Mouse (Mus musculus) lung, postnatal 0 days (tissue): ENCODE results near the gene Mcemp1. TPM values are rescaled to one million over a fixed set of nuclear protein-coding genes. Genes with fewer than 3 reads are reported as not detected.
A peak's percentile ranks its signal among the peaks of the same experiment; 100 is the strongest.

Experiments
- ATAC-seq: fragments of 200-750 bp; cut with Nextera tagmentation; 2 replicates; pipeline ENCODE4 v1.8.0; 2017; ENCODE audit warnings: moderate library complexity
- DNase-seq: peaks from one replicate; pipeline ENCODE4 v3.0.0-alpha.2; 2016; ENCODE audit warnings: low spot score
- H3K27ac ChIP-seq: fragments of 300-500 bp; sonication (generic); 2 replicates; pipeline ENCODE4 v1.5.1; 2014; ENCODE audit warnings: antibody characterized with exemption, mild to moderate bottlenecking, low read length, mixed read lengths
- H3K27me3 ChIP-seq: fragments of 300-500 bp; sonication (generic); replicated peaks from 2 replicates; pipeline ENCODE4 v1.6.1; 2014; ENCODE audit warnings: low read length, mixed read lengths; ENCODE audit not compliant: insufficient read depth
- H3K36me3 ChIP-seq: fragments of 300-500 bp; sonication (generic); 2 replicates; pipeline ENCODE4 v1.6.1; 2014; ENCODE audit warnings: low read length, mixed read lengths; ENCODE audit not compliant: insufficient read depth
- H3K4me1 ChIP-seq: fragments of 300-500 bp; sonication (generic); 2 replicates; pipeline ENCODE4 v1.6.1; 2014; ENCODE audit warnings: antibody characterized with exemption, low read depth, low read length, mixed read lengths; ENCODE audit not compliant: insufficient read depth
- H3K4me2 ChIP-seq: fragments of 300-500 bp; sonication (generic); replicated peaks from 2 replicates; pipeline ENCODE4 v1.6.1; 2014; ENCODE audit warnings: low read depth, mild to moderate bottlenecking, low read length, moderate library complexity, mixed read lengths
- H3K4me3 ChIP-seq: fragments of 300-500 bp; sonication (generic); 2 replicates; pipeline ENCODE4 v1.5.1; 2014; ENCODE audit warnings: low read depth, low read length
- H3K9ac ChIP-seq: fragments of 300-500 bp; sonication (generic); replicated peaks from 2 replicates; pipeline ENCODE4 v1.6.1; 2014; ENCODE audit warnings: low read depth, mild to moderate bottlenecking
- H3K9me3 ChIP-seq: fragments of 300-500 bp; sonication (generic); 2 replicates; pipeline ENCODE4 v1.6.1; 2016; ENCODE audit warnings: low read length, mixed read lengths
- CTCF ChIP-seq: IDR thresholded peaks from 2 replicates; pipeline ENCODE4 v1.5.1; 2016; ENCODE audit warnings: antibody characterized with exemption, mild to moderate bottlenecking
- EP300 ChIP-seq: IDR thresholded peaks from 2 replicates; pipeline ENCODE4 v1.6.1; 2016; ENCODE audit warnings: antibody characterized with exemption, mild to moderate bottlenecking, control low read depth
- WGBS: fragments of 180-500 bp; shearing (Covaris S2); extraction: QIAGEN DNeasy Blood & Tissue Kit; methylation state at CpG from one replicate; pipeline ENCODE4 v1.1.7; 2014; 5-methylcytosine and 5-hydroxymethylcytosine counted together
- polyA plus RNA-seq: library from polyadenylated mRNA; unstranded; fragments of >200 nt; fragmentation: Nextera tagmentation; extraction: Ambion mirVana; gene quantifications from 2 replicates; pipeline ENCODE4 v1.2.1, GENCODE M21; 2015

Mcemp1 gene
- polyA plus RNA-seq = 19.3 and 20.2 TPM in 2 replicates

- 68% methylated on average over 6 of the region's 6 CpGs for WGBS
- TF ChIP-seq CTCF = no peak
- no peak for TF ChIP-seq EP300
- DNase-seq = peak; percentile 37
- no peak within 1 kb of the TSS for H3K27ac ChIP-seq
- no peaks in the 10 kb centered on the region for H3K36me3 ChIP-seq
- H3K4me2 ChIP-seq = no peak within 1 kb of the TSS
- no peak within 1 kb of the TSS; the same call in 1 of the 2 replicates for H3K4me3 ChIP-seq
- H3K9me3 ChIP-seq = no peaks in the 10 kb centered on the region
- H3K27me3 ChIP-seq = no peaks in the 10 kb centered on the region
- H3K9ac ChIP-seq = no peak within 1 kb of the TSS
- no peak for ATAC-seq
- no peaks in the 10 kb centered on the region for H3K4me1 ChIP-seq
Observed at GRCm38 (mm10) chr8:3665507-3665906, at the start of gene Mcemp1. Mcemp1 (plus strand) TSS chr8:3665754.

GRCm38 (mm10) chr8:3621199-3621970 lies 44.2 kb upstream of the Mcemp1 start, which contains the start of the genes Xab2 and Pet100:
Xab2 (minus strand) TSS chr8:3621316.
Pet100 (plus strand) TSS chr8:3621548.
- peak within 1 kb of the TSS; percentile 75 for H3K4me2 ChIP-seq
- H3K9ac ChIP-seq = peak within 1 kb of the TSS; percentile 69
- TF ChIP-seq EP300 = no peak
- TF ChIP-seq CTCF = no peak
- ATAC-seq = peak; percentile 98
- H3K4me3 ChIP-seq = peak within 1 kb of the TSS; percentile 68
- under 1% methylated on average over 37 of the region's 37 CpGs for WGBS
- H3K36me3 ChIP-seq = peaks cover 6% of the 10 kb centered on the region
- no peak within 1 kb of the TSS for H3K27ac ChIP-seq
- H3K27me3 ChIP-seq = no peaks in the 10 kb centered on the region
- peaks cover 9% of the 10 kb centered on the region; the same call in 1 of the 2 replicates for H3K4me1 ChIP-seq
- peak; percentile 99 for DNase-seq
- no peaks in the 10 kb centered on the region for H3K9me3 ChIP-seq

DNA sequence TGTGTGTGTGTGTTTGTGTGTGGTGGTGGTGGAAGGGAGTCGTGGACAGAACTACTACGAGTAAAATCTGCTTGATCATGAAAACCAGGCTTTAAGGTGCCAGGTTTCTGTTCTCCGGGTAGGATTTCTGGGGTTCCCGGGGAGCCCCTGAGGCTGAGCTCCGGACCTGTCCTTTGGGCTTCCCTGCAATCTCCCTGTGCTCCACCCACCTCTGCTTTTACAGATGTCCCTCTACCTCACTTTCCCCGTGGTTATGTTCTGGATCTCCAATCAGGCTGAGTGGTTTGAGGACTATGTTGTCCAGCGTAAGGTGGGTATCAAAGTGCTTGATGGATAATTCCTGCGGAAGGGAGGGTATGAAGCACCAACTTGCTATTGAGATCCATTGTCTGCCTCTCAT lies 43.4 kb upstream of the Mcemp1 start:
- no peak overlapping the region for H3K27ac ChIP-seq
- no peaks in the 10 kb centered on the region for H3K9me3 ChIP-seq
- H3K36me3 ChIP-seq = no peaks in the 10 kb centered on the region; the same call in 1 of the 2 replicates
- H3K9ac ChIP-seq = no peak overlapping the region
- no peaks in the 10 kb centered on the region for H3K27me3 ChIP-seq
- H3K4me1 ChIP-seq = peaks cover 9% of the 10 kb centered on the region; the same call in 1 of the 2 replicates
- TF ChIP-seq EP300 = no peak
- TF ChIP-seq CTCF = no peak
- no peak for ATAC-seq
- DNase-seq = no peak
- H3K4me2 ChIP-seq = peak overlapping the region; percentile 62
- H3K4me3 ChIP-seq = peak overlapping the region; percentile 68; the same call in 1 of the 2 replicates
- 68% methylated on average over 8 of the region's 8 CpGs for WGBS

- Histone ChIP-seq H3K9ac (no peak within 1 kb of the TSS), H3K27me3 (no peaks in the 10 kb centered on the region), H3K4me1 (peaks cover 3% of the 10 kb centered on the region; the same call in 1 of the 2 replicates), H3K4me2 (no peak within 1 kb of the TSS), H3K27ac (no peak within 1 kb of the TSS), H3K9me3 (no peaks in the 10 kb centered on the region), H3K36me3 (no peaks in the 10 kb centered on the region), H3K4me3 (no peak within 1 kb of the TSS)
- WGBS = 64% methylated on average over 1 of the region's 1 CpGs
- no peak for TF ChIP-seq CTCF
- no peak for TF ChIP-seq EP300
- ATAC-seq = no peak
- DNase-seq = no peak
Observed at GRCm38 (mm10) chr8:3625445-3625844, 40.1 kb upstream of the Mcemp1 start, which contains the start of gene Pcp2. Pcp2 (minus strand) TSS chr8:3625545.

DNA sequence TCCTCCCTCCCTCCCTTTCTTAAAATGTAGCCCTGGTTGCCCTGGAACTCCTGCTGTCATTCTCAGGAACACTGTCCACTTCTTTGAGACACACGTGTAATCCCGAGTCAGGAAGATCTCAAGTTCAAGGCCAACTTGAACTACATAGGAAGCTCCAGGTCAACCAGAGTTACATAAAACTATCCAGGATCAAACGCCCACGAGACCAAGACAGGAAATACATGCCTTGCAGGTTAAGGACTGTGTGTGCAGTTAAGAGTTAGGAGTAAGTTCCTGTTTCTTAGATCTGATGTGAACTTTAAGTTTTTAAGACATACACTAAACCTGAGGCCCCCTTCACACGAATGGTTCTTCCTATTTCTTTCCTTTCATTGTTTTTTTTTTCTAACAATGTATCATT lies 38.6 kb upstream of the Mcemp1 start:
- Histone ChIP-seq H3K9ac (no peak overlapping the region), H3K27ac (no peak overlapping the region), H3K4me3 (no peak overlapping the region), H3K4me1 (peaks cover 3% of the 10 kb centered on the region; the same call in 1 of the 2 replicates), H3K4me2 (no peak overlapping the region), H3K27me3 (no peaks in the 10 kb centered on the region), H3K36me3 (no peaks in the 10 kb centered on the region), H3K9me3 (no peaks in the 10 kb centered on the region)
- no peak for DNase-seq
- WGBS = 46% methylated on average over 5 of the region's 5 CpGs
- ATAC-seq = no peak
- TF ChIP-seq EP300 = no peak
- TF ChIP-seq CTCF = no peak

DNA sequence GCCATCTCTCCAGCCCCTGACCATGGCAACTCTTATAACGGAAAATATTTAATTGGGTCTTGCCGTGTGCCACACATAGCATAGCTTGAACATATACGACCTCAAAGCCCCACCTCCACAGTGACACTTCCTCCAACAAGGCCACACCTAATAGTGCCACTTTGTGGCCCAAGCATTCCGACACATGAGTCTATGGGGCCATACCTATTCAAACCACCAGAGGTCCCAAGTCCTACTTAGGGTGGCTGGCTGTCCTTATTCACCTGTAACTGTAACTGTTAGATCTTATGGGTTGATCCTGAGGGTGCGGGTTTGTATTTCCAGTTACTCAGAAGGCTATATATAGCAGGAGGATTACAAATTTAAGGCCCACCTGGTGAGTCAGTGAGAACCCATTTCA lies 37.5 kb upstream of the Mcemp1 start:
- Histone ChIP-seq H3K9ac (no peak overlapping the region), H3K4me1 (peaks cover 3% of the 10 kb centered on the region; the same call in 1 of the 2 replicates), H3K27me3 (no peaks in the 10 kb centered on the region), H3K27ac (no peak overlapping the region), H3K36me3 (no peaks in the 10 kb centered on the region), H3K4me3 (no peak overlapping the region), H3K4me2 (no peak overlapping the region), H3K9me3 (no peaks in the 10 kb centered on the region)
- WGBS = 28% methylated on average over 5 of the region's 5 CpGs
- peak; percentile 69 for DNase-seq
- TF ChIP-seq CTCF (peak; percentile 70), EP300 (no peak)
- ATAC-seq = no peak
